Mouse (Mus musculus) cerebellum, adult 11-12 months (tissue): ENCODE measurements around the gene Nf1.

Experiments used
- DNase-seq: peaks from one replicate; pipeline ENCODE4 v3.0.0; 2022

The Nf1 gene

GRCm38 (mm10) chr11:79530333-79530761, 190.9 kb downstream of the Nf1 start, which contains the start of the genes Evi2 and Evi2a:
Gene Evi2 (minus strand): TSS chr11:79530589.
Gene Evi2a (minus strand): TSS chr11:79530609.
- no peak for DNase-seq

- no peak for DNase-seq
Measured at GRCm38 (mm10) chr11:79530774-79531173, 191.3 kb downstream of the Nf1 start.

- DNase-seq, result no peak
Measured at GRCm38 (mm10) chr11:79531485-79531884, 192.0 kb downstream of the Nf1 start.

- DNase-seq, result no peak
Measured at GRCm38 (mm10) chr11:79533311-79533710, 193.8 kb downstream of the Nf1 start.

- DNase-seq, result peak; percentile 20
Measured at GRCm38 (mm10) chr11:79533950-79534690, 194.6 kb downstream of the Nf1 start.

GRCm38 (mm10) chr11:79535554-79535953, 196.1 kb downstream of the Nf1 start:
- DNase-seq, result no peak

GRCm38 (mm10) chr11:79536293-79536692, 196.8 kb downstream of the Nf1 start:
- no peak for DNase-seq

- DNase-seq, result no peak
Measured at GRCm38 (mm10) chr11:79552622-79553021, 213.1 kb downstream of the Nf1 start.

- no peak for DNase-seq
Measured at GRCm38 (mm10) chr11:79560536-79560935, 221.0 kb downstream of the Nf1 start.

- no peak for DNase-seq
Measured at GRCm38 (mm10) chr11:79563493-79563892, 224.0 kb downstream of the Nf1 start.

- no peak for DNase-seq
Measured at GRCm38 (mm10) chr11:79566947-79567346, 227.5 kb downstream of the Nf1 start.

- DNase-seq, result no peak
Measured at GRCm38 (mm10) chr11:79568197-79568911, 228.9 kb downstream of the Nf1 start.

GRCm38 (mm10) chr11:79570319-79570718, 230.8 kb downstream of the Nf1 start:
- DNase-seq, result no peak

- no peak for DNase-seq
Measured at GRCm38 (mm10) chr11:79573836-79574235, 234.3 kb downstream of the Nf1 start.

GRCm38 (mm10) chr11:79575383-79576073, 236.0 kb downstream of the Nf1 start:
- no peak for DNase-seq

- DNase-seq, result peak; percentile 61
Measured at GRCm38 (mm10) chr11:79577741-79578140, 238.2 kb downstream of the Nf1 start.

- no peak for DNase-seq
Measured at GRCm38 (mm10) chr11:79580660-79581059, 241.2 kb downstream of the Nf1 start.

- DNase-seq, result no peak
Measured at GRCm38 (mm10) chr11:79581257-79581656, 241.8 kb downstream of the Nf1 start.

GRCm38 (mm10) chr11:79584191-79584590, 244.7 kb downstream of the Nf1 start:
- DNase-seq, result peak; percentile 66

- no peak for DNase-seq
Measured at GRCm38 (mm10) chr11:79589317-79590075, 250.0 kb downstream of the Nf1 start.

- DNase-seq, result peak; percentile 75
Measured at GRCm38 (mm10) chr11:79590664-79591590, 251.4 kb downstream of the Nf1 start, which contains the start of gene Rab11fip4. Gene Rab11fip4 (plus strand): TSS chr11:79591212.

- DNase-seq, result peak; percentile 75
Measured at GRCm38 (mm10) chr11:79591591-79591975, 252.1 kb downstream of the Nf1 start.
